In genomic region chr9:31030532-31031413, GRCm38 (mm10) we compare ENCODE assay signal across 8 mouse cellular contexts. TPM values are rescaled to one million over a fixed set of nuclear protein-coding genes. Genes with fewer than 3 reads are reported as not detected.
DNase-seq lines count a peak whose midpoint lies in the region; ATAC-seq lines count a peak whose summit lies in the region.

Gene Zbtb44, plus strand, starts transcription at chr9:31030644.

- WGBS in limb, embryonic 13.5 days = 0% methylated on average over 44 of the region's 79 CpGs
- 0% methylated on average over 51 of the region's 79 CpGs for WGBS in midbrain, embryonic 16.5 days

- peak; percentile 88 for ATAC-seq in limb, embryonic 13.5 days (ENCODE audit: low FRiP score, low read depth)
- ATAC-seq in midbrain, embryonic 16.5 days = peak; percentile 94

- peak within 1 kb of the TSS; percentile 98 for H3K4me3 ChIP-seq in limb, embryonic 13.5 days
- H3K4me3 ChIP-seq in midbrain, embryonic 16.5 days (ENCODE audit: low read depth, low read length) = peak within 1 kb of the TSS; percentile 92

- H3K9me3 ChIP-seq in limb, embryonic 13.5 days = no peaks in the 10 kb centered on the region
- no peaks in the 10 kb centered on the region for H3K9me3 ChIP-seq in midbrain, embryonic 16.5 days (replicated peaks; ENCODE audit: control insufficient read depth, low read length, poor library complexity, severe bottlenecking)

- peak within 1 kb of the TSS; percentile 82 for H3K4me2 ChIP-seq in limb, embryonic 13.5 days (replicated peaks)
- H3K4me2 ChIP-seq in midbrain, embryonic 16.5 days (ENCODE audit: low read length) = peak within 1 kb of the TSS; percentile 96

- DNase-seq in retina, postnatal 7 days (ENCODE audit: low read depth, low spot score) = peak; percentile 16
- DNase-seq in retina, embryonic 14.5 days (ENCODE audit: low spot score) = no peak
- peak; percentile 72 for DNase-seq in cerebellum, adult 9-10 months
- DNase-seq in frontal cortex, postnatal 36 days (ENCODE audit: low spot score in 2 of 2) = peak; percentile 56 to 65
- DNase-seq in induced T-regulatory cell, adult 2 months (ENCODE audit: low read depth) = peak; percentile 81
- DNase-seq in testis, postnatal 10 days (ENCODE audit: low spot score) = peak; percentile 81

- peaks cover 3% of the 10 kb centered on the region; the same call in 1 of the 2 replicates for H3K36me3 ChIP-seq in limb, embryonic 13.5 days
- no peaks in the 10 kb centered on the region for H3K36me3 ChIP-seq in midbrain, embryonic 16.5 days (ENCODE audit: control insufficient read depth, insufficient read depth, low read length)

- peak within 1 kb of the TSS; percentile 92 for H3K9ac ChIP-seq in limb, embryonic 13.5 days
- H3K9ac ChIP-seq in midbrain, embryonic 16.5 days (ENCODE audit: low read depth, low read length) = peak within 1 kb of the TSS; percentile 94

- H3K27ac ChIP-seq in limb, embryonic 13.5 days = peak within 1 kb of the TSS; percentile 97
- peak within 1 kb of the TSS; percentile 94 for H3K27ac ChIP-seq in midbrain, embryonic 16.5 days (ENCODE audit: low read length)

- H3K4me1 ChIP-seq in limb, embryonic 13.5 days = peaks cover 16% of the 10 kb centered on the region
- peaks cover 16% of the 10 kb centered on the region for H3K4me1 ChIP-seq in midbrain, embryonic 16.5 days (ENCODE audit: control insufficient read depth, insufficient read depth, low read length)

- no peaks in the 10 kb centered on the region for H3K27me3 ChIP-seq in limb, embryonic 13.5 days
- no peaks in the 10 kb centered on the region for H3K27me3 ChIP-seq in midbrain, embryonic 16.5 days (ENCODE audit: control insufficient read depth, insufficient read depth, low read depth, low read length)

RNA-seq across cellular contexts. Expression of gene Zbtb44, which starts in this region (rescaled TPM):
- 7.4 and 7.8 TPM in 2 replicates for polyA plus RNA-seq in limb, embryonic 13.5 days (2015; fragmentation: Nextera tagmentation; extraction: Ambion mirVana)
- 3.6 and 4.1 TPM in 2 replicates for polyA plus RNA-seq in midbrain, embryonic 16.5 days (2015; fragmentation: Nextera tagmentation; extraction: Ambion mirVana)
